Mouse (Mus musculus): ENCODE results near the gene Dtnbp1.

GRCm38 (mm10) chr13:44921095-44921494, 80.9 kb downstream of the Dtnbp1 start:
- TF ChIP-seq GATA1 (IDR thresholded peaks at IDR 0.05; ENCODE audit: borderline replicate concordance, low read length) (no peak), FLI1 (IDR thresholded peaks at IDR 0.05; ENCODE audit: low read length) (no peak)

Measured in megakaryocyte, embryonic 14.5 days (primary cell).